Mouse (Mus musculus) lung, postnatal 0 days (tissue): Measurements from ENCODE around the gene Zfp451.

ENCODE experiments used
- CTCF ChIP-seq: IDR thresholded peaks from 2 replicates; pipeline ENCODE4 v1.5.1; 2016; ENCODE audit warnings: antibody characterized with exemption, mild to moderate bottlenecking
- EP300 ChIP-seq: IDR thresholded peaks from 2 replicates; pipeline ENCODE4 v1.6.1; 2016; ENCODE audit warnings: antibody characterized with exemption, mild to moderate bottlenecking, control low read depth

- TF ChIP-seq EP300: no peak
- no peak for TF ChIP-seq CTCF
Observed at GRCm38 (mm10) chr1:33754089-33754488, 60.3 kb downstream of the Zfp451 start.
